Mouse (Mus musculus) megakaryocyte, embryonic 14.5 days (primary cell): Measurements from ENCODE around the gene Gm49394.

Experiments
- FLI1 ChIP-seq: IDR thresholded peaks from 2 replicates; pipeline ENCODE4 v1.6.1; 2012; ENCODE audit warnings: low read length, inconsistent platforms, mixed read lengths
- GATA1 ChIP-seq: IDR thresholded peaks from 3 replicates; pipeline ENCODE4 v1.6.1; 2012; ENCODE audit warnings: mixed read lengths, low read length, inconsistent platforms, borderline replicate concordance

- TF ChIP-seq FLI1 (no peak), GATA1 (no peak)
These were observed 12.4 kb downstream of the Gm49394 start for GRCm38 (mm10) chr7:142657341-142657791.
